Mouse (Mus musculus) testis, adult 2 months (tissue): Measurements from ENCODE around the gene Il12rb1.

Experiments
- CTCF ChIP-seq: fragments of 200-500 bp; IDR thresholded peaks from 2 replicates; pipeline ENCODE4 v1.5.1; 2012; ENCODE audit warnings: low read depth, mild to moderate bottlenecking, inconsistent platforms, low read length, moderate library complexity; ENCODE audit not compliant: control insufficient read depth, insufficient read depth, insufficient replicate concordance
- POLR2A ChIP-seq: fragments of 200-500 bp; IDR thresholded peaks from 2 replicates; pipeline ENCODE4 v1.6.1; 2012; ENCODE audit warnings: low read depth, mild to moderate bottlenecking, inconsistent platforms, low read length, moderate library complexity; ENCODE audit not compliant: control insufficient read depth

DNA sequence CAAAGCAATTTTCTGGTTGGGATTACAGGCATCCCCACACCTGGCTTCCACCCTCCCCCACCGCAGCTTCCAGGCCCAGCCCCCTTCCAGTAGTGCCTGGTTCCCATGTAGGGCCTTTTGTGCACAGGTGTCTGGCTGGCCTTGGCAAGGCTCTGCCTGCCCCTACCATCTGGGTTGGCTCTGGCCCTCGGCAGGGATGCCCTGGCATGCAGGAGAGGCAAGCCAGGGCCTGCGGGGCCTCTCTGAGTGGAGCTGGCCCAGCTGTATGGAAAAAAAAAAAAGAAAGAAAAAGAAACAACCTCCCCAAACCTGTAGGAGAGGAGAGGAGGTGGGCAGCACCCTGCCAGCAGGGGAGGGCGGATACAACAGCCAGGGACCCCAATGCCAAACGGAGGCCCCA lies 34.8 kb upstream of the Il12rb1 start:
- TF ChIP-seq CTCF: no peak
- TF ChIP-seq POLR2A: no peak
